Mouse (Mus musculus): Measurements from ENCODE around the gene Rhbg. TPM values are rescaled to one million over a fixed set of nuclear protein-coding genes. Genes with fewer than 3 reads are reported as not detected.
"Not testable (repeated sequence)": the region's sequence is repeated elsewhere in the genome, so short reads cannot be mapped to it uniquely, and the experiment has no call there.

The Rhbg gene
- polyA plus RNA-seq, 1 experiment from 2014 or later = 0.37 TPM

GRCm38 (mm10) chr3:88281141-88281916 is 26.8 kb upstream of the Rhbg start:
- not testable (repeated sequence) for H3K27me3 ChIP-seq (ENCODE audit: poor library complexity, severe bottlenecking); H3K36me3 ChIP-seq (replicated peaks); H3K9me3 ChIP-seq; H3K4me1 ChIP-seq; H3K4me3 ChIP-seq; DNase-seq (ENCODE audit: extremely low spot score, low spot score); H3K27ac ChIP-seq
- WGBS = 59% methylated on average over 11 of the region's 11 CpGs

GRCm38 (mm10) chr3:88280035-88280434 is 25.5 kb upstream of the Rhbg start:
- no peaks in the 10 kb centered on the region for H3K9me3 ChIP-seq
- no peak for DNase-seq (ENCODE audit: extremely low spot score, low spot score)
- 0 out of 2 replicates have a peak, but pooled peaks cover under 1% of the 10 kb centered on the region for H3K36me3 ChIP-seq (replicated peaks)
- no peaks in the 10 kb centered on the region for H3K27me3 ChIP-seq (ENCODE audit: poor library complexity, severe bottlenecking)
- H3K4me1 ChIP-seq = peaks cover 3% of the 10 kb centered on the region; the same call in 1 of the 2 replicates
- no peak overlapping the region for H3K27ac ChIP-seq
- no peak overlapping the region for H3K4me3 ChIP-seq
- 95% methylated on average over 2 of the region's 2 CpGs for whole genome bisulfite sequencing

GRCm38 (mm10) chr3:88276529-88277143 is 22.1 kb upstream of the Rhbg start:
- H3K9me3 ChIP-seq = no peaks in the 10 kb centered on the region
- peaks cover 3% of the 10 kb centered on the region; the same call in 1 of the 2 replicates for H3K4me1 ChIP-seq
- no peaks in the 10 kb centered on the region for H3K36me3 ChIP-seq (replicated peaks)
- WGBS = 61% methylated on average over 7 of the region's 7 CpGs
- H3K27ac ChIP-seq = no peak overlapping the region
- no peak overlapping the region for H3K4me3 ChIP-seq
- no peaks in the 10 kb centered on the region for H3K27me3 ChIP-seq (ENCODE audit: poor library complexity, severe bottlenecking)
- DNase-seq (ENCODE audit: extremely low spot score, low spot score) = no peak

DNA sequence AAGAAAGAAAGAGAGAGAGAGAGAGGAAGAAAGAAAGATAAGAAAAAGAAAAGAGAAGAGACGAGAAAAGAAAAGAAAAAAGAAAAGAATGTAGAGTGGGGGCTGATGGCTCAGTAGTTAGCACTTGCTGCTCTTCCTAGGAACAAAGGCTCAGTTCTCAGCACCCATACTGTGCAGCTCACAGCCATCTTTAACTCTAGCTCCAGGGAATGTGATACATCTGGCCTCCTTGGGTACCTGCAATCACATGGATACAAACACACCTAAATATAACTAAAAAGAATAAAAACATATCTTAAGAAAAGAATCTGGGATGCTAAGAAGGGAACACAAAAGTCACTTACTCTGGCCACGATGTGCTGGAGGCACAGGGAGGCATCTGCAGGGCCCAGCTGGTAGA is 21.6 kb upstream of the Rhbg start:
- no peak overlapping the region for H3K4me3 ChIP-seq
- WGBS = 94% methylated on average over 2 of the region's 2 CpGs
- no peaks in the 10 kb centered on the region for H3K27me3 ChIP-seq (ENCODE audit: poor library complexity, severe bottlenecking)
- no peaks in the 10 kb centered on the region for H3K9me3 ChIP-seq
- H3K27ac ChIP-seq = no peak overlapping the region
- DNase-seq (ENCODE audit: extremely low spot score, low spot score) = no peak
- H3K4me1 ChIP-seq = peaks cover 2% of the 10 kb centered on the region; the same call in 1 of the 2 replicates
- no peaks in the 10 kb centered on the region for H3K36me3 ChIP-seq (replicated peaks)

GRCm38 (mm10) chr3:88274002-88274401 is 19.5 kb upstream of the Rhbg start:
- Histone ChIP-seq H3K4me1 (no peaks in the 10 kb centered on the region), H3K27me3 (ENCODE audit: poor library complexity, severe bottlenecking) (no peaks in the 10 kb centered on the region), H3K36me3 (replicated peaks) (no peaks in the 10 kb centered on the region), H3K9me3 (no peaks in the 10 kb centered on the region), H3K4me3 (no peak overlapping the region), H3K27ac (no peak overlapping the region)
- DNase-seq (ENCODE audit: extremely low spot score, low spot score) = no peak
- 92% methylated on average over 4 of the region's 4 CpGs for WGBS

DNA sequence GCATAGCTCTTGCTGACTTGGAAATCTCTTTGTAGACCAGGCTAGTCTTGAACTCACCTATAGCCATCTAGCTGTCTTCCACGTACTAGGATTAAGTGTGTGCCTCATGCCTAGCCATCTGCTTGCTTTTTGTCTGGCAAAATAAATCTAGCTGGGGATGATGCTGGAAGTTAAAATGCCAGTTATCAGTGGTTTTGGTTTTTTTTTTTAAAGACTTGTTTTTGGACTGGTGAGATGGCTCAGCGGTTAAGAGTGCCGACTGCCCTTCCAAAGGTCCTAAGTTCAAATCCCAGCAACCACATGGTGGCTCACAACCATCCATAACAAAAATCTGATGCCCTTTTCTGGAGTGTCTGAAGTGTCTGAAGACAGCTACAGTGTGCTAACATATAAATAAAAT is 17.4 kb upstream of the Rhbg start:
- H3K4me3 ChIP-seq = no peak overlapping the region
- no peaks in the 10 kb centered on the region for H3K36me3 ChIP-seq (replicated peaks)
- WGBS = 95% methylated on average over 3 of the region's 3 CpGs

GRCm38 (mm10) chr3:88271298-88271697 is 16.8 kb upstream of the Rhbg start:
- not testable (repeated sequence) for DNase-seq (ENCODE audit: extremely low spot score, low spot score); H3K4me1 ChIP-seq; H3K4me3 ChIP-seq; H3K27me3 ChIP-seq (ENCODE audit: poor library complexity, severe bottlenecking); H3K27ac ChIP-seq; H3K36me3 ChIP-seq (replicated peaks); H3K9me3 ChIP-seq
- whole genome bisulfite sequencing = 90% methylated on average over 2 of the region's 2 CpGs

More for the DNA sequence above, 17.4 kb upstream of the Rhbg start:
- Histone ChIP-seq H3K4me1 (no peaks in the 10 kb centered on the region), H3K27ac (no peak overlapping the region), H3K9me3 (no peaks in the 10 kb centered on the region), H3K27me3 (ENCODE audit: poor library complexity, severe bottlenecking) (no peaks in the 10 kb centered on the region)
- no peak for DNase-seq (ENCODE audit: extremely low spot score, low spot score)

DNA sequence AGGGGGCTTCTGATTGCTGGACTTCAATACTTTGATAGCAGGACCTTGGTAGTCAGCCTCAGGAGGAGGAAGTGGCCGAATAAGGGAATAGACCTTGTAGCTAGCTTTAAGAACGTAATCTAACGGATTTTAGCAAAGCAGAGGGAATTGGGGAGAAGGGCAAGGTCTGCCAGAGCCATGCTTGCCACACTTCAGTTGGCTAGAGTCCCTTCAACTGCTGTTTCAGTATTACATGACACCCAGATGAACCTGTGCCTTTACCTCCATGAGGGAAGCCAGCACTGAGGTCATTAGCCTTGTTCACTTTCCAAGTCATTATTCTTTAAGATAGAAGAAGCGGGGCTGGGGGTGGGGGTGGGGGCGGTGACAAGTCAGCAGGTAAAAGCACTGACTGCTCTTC is 14.5 kb upstream of the Rhbg start:
- no peak for DNase-seq (ENCODE audit: extremely low spot score, low spot score)
- H3K27me3 ChIP-seq (ENCODE audit: poor library complexity, severe bottlenecking) = no peaks in the 10 kb centered on the region
- no peaks in the 10 kb centered on the region for H3K36me3 ChIP-seq (replicated peaks)
- 88% methylated on average over 5 of the region's 5 CpGs for WGBS
- H3K27ac ChIP-seq = no peak overlapping the region
- H3K9me3 ChIP-seq = no peaks in the 10 kb centered on the region; the same call in 1 of the 2 replicates
- H3K4me3 ChIP-seq = no peak overlapping the region
- no peaks in the 10 kb centered on the region for H3K4me1 ChIP-seq

DNA sequence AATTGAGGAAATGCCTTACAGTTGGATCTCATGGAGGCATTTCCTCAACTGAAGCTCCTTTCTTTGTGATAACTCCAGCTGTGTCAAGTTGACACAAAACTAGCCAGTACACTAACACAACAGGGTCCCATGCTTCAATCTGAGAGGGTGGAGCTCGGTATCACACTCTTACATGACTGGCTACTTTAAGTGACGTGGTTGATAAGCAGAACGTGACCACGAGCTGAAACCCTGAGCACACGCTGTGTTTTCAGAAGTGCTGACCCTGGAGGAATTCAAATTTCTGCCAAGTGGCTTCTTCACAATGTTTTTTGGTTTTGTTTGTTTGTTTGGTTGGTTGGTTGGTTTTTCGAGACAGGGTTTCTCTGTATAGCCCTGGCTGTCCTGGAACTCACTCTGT is 13.5 kb upstream of the Rhbg start:
- not testable (repeated sequence) for H3K9me3 ChIP-seq; H3K27me3 ChIP-seq (ENCODE audit: poor library complexity, severe bottlenecking); H3K4me3 ChIP-seq; DNase-seq (ENCODE audit: extremely low spot score, low spot score); H3K4me1 ChIP-seq; H3K27ac ChIP-seq; H3K36me3 ChIP-seq (replicated peaks)
- WGBS = 84% methylated on average over 6 of the region's 6 CpGs

DNA sequence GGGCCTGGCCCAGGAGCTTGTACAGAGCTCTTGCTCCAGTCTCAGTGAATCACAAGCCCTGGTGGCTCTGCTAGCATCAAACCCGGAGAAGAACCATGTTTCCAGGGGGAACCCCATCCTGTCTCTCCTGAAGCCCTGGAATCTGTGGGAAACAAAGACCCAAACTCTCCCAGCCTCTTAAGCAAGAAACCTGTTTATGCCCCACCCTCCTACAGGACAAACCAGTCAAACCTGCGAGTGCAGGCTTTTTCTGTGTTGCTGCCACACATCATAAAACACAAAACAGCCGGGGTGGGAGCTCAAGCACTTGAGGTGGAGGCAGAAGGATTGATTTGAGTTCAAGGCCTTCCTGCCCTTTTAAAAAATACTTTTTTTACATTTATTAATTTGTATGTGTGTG is 7.8 kb upstream of the Rhbg start:
- H3K9me3 ChIP-seq = no peaks in the 10 kb centered on the region; the same call in 1 of the 2 replicates
- 0 out of 2 replicates have a peak, but pooled peaks cover 5% of the 10 kb centered on the region for H3K27me3 ChIP-seq (ENCODE audit: poor library complexity, severe bottlenecking)
- WGBS = 81% methylated on average over 3 of the region's 3 CpGs
- H3K36me3 ChIP-seq (replicated peaks) = no peaks in the 10 kb centered on the region
- H3K27ac ChIP-seq = no peak overlapping the region
- no peak overlapping the region for H3K4me3 ChIP-seq
- no peak for DNase-seq (ENCODE audit: extremely low spot score, low spot score)
- H3K4me1 ChIP-seq = no peaks in the 10 kb centered on the region

GRCm38 (mm10) chr3:88256382-88256781 is 1.9 kb upstream of the Rhbg start:
- Histone ChIP-seq H3K4me3 (no peak overlapping the region), H3K9me3 (no peaks in the 10 kb centered on the region), H3K27me3 (ENCODE audit: poor library complexity, severe bottlenecking) (peaks cover 64% of the 10 kb centered on the region), H3K4me1 (peaks cover 17% of the 10 kb centered on the region), H3K27ac (no peak overlapping the region), H3K36me3 (replicated peaks) (no peaks in the 10 kb centered on the region)
- WGBS = 91% methylated on average over 7 of the region's 7 CpGs
- no peak for DNase-seq (ENCODE audit: extremely low spot score, low spot score)

- Histone ChIP-seq H3K27me3 (ENCODE audit: poor library complexity, severe bottlenecking) (peaks cover 64% of the 10 kb centered on the region), H3K9me3 (no peaks in the 10 kb centered on the region), H3K4me3 (no peak overlapping the region), H3K4me1 (peaks cover 17% of the 10 kb centered on the region), H3K36me3 (replicated peaks) (no peaks in the 10 kb centered on the region), H3K27ac (no peak overlapping the region)
- no peak for DNase-seq (ENCODE audit: extremely low spot score, low spot score)
- WGBS = 84% methylated on average over 6 of the region's 6 CpGs
Measured at GRCm38 (mm10) chr3:88255950-88256349, 1.4 kb upstream of the Rhbg start.

GRCm38 (mm10) chr3:88252739-88253138 is 1.8 kb downstream of the Rhbg start:
- no peak for DNase-seq (ENCODE audit: extremely low spot score, low spot score)
- H3K36me3 ChIP-seq (replicated peaks) = no peaks in the 10 kb centered on the region
- no peak overlapping the region for H3K4me3 ChIP-seq
- WGBS = 82% methylated on average over 6 of the region's 6 CpGs
- H3K27me3 ChIP-seq (ENCODE audit: poor library complexity, severe bottlenecking) = peaks cover 74% of the 10 kb centered on the region
- no peak overlapping the region for H3K27ac ChIP-seq
- H3K9me3 ChIP-seq = no peaks in the 10 kb centered on the region
- peaks cover 33% of the 10 kb centered on the region for H3K4me1 ChIP-seq

All from forebrain, embryonic 10.5 days (tissue).